Mouse (Mus musculus): ENCODE results near the gene 1700011L22Rik.

GRCm38 (mm10) chr8:79297763-79298162 lies 49.4 kb upstream of the 1700011L22Rik start:
- no peak for TF ChIP-seq POLR2A (IDR thresholded peaks at IDR 0.05; ENCODE audit: insufficient read length, low read depth)
- no peak for TF ChIP-seq E2F4 (IDR thresholded peaks at IDR 0.05; ENCODE audit: insufficient read depth)
- no peak for TF ChIP-seq MAX (IDR thresholded peaks at IDR 0.05; ENCODE audit: low read depth)

All from myocyte (in vitro differentiated cells).